Mouse (Mus musculus): ENCODE data around the gene Rom1. TPM values are rescaled to one million over a fixed set of nuclear protein-coding genes. Genes with fewer than 3 reads are reported as not detected.
A peak's percentile ranks its signal among the peaks of the same experiment; 100 is the strongest.

Gene Rom1
- polyA plus RNA-seq, 1 experiment from 2014 or later = 1.7 TPM

GRCm38 (mm10) chr19:8920836-8921291 lies 8.3 kb downstream of the Rom1 start:
- peaks cover 4% of the 10 kb centered on the region; the same call in 1 of the 2 replicates for H3K4me1 ChIP-seq (replicated peaks; ENCODE audit: control insufficient read depth, insufficient read depth, low read length)
- no peaks in the 10 kb centered on the region for H3K9me3 ChIP-seq (ENCODE audit: control insufficient read depth, low read length)
- DNase-seq (ENCODE audit: low spot score) (no peak), ATAC-seq (replicated peaks; ENCODE audit: low FRiP score) (no peak)
- peak overlapping the region; percentile 77 for H3K9ac ChIP-seq (ENCODE audit: low read length)
- H3K36me3 ChIP-seq (ENCODE audit: control insufficient read depth, insufficient read depth, low read length) = peaks cover 7% of the 10 kb centered on the region
- WGBS = 2% methylated on average over 6 of the region's 6 CpGs
- H3K4me3 ChIP-seq (ENCODE audit: low read depth, low read length) = peak overlapping the region; percentile 89
- H3K27ac ChIP-seq (ENCODE audit: low read depth, low read length) = peak overlapping the region; percentile 68
- H3K4me2 ChIP-seq (ENCODE audit: low read depth, low read length, severe bottlenecking) = peak overlapping the region; percentile 93
- H3K27me3 ChIP-seq (ENCODE audit: control insufficient read depth, insufficient read depth, low read length) = no peaks in the 10 kb centered on the region

GRCm38 (mm10) chr19:8920073-8920736 lies 9.0 kb downstream of the Rom1 start, which contains the start of gene B3gat3:
Gene B3gat3, plus strand, starts transcription at chr19:8920374.
- WGBS = 3% methylated on average over 43 of the region's 50 CpGs
- Histone ChIP-seq H3K27ac (ENCODE audit: low read depth, low read length) (peak within 1 kb of the TSS; percentile 68), H3K4me2 (ENCODE audit: low read depth, low read length, severe bottlenecking) (peak within 1 kb of the TSS; percentile 93), H3K4me1 (replicated peaks; ENCODE audit: control insufficient read depth, insufficient read depth, low read length) (peaks cover 4% of the 10 kb centered on the region; the same call in 1 of the 2 replicates), H3K9ac (ENCODE audit: low read length) (peak within 1 kb of the TSS; percentile 77), H3K27me3 (ENCODE audit: control insufficient read depth, insufficient read depth, low read length) (no peaks in the 10 kb centered on the region), H3K9me3 (ENCODE audit: control insufficient read depth, low read length) (no peaks in the 10 kb centered on the region), H3K36me3 (ENCODE audit: control insufficient read depth, insufficient read depth, low read length) (peaks cover 14% of the 10 kb centered on the region), H3K4me3 (ENCODE audit: low read depth, low read length) (peak within 1 kb of the TSS; percentile 89)
- DNase-seq (ENCODE audit: low spot score) (peak; percentile 95), ATAC-seq (replicated peaks; ENCODE audit: low FRiP score) (peak; percentile 98)

GRCm38 (mm10) chr19:8919684-8920072 lies 9.5 kb downstream of the Rom1 start:
- Histone ChIP-seq H3K9me3 (ENCODE audit: control insufficient read depth, low read length) (no peaks in the 10 kb centered on the region), H3K4me2 (ENCODE audit: low read depth, low read length, severe bottlenecking) (peak overlapping the region; percentile 93; the same call in 1 of the 2 replicates), H3K4me3 (ENCODE audit: low read depth, low read length) (no peak overlapping the region; the same call in 1 of the 2 replicates), H3K27me3 (ENCODE audit: control insufficient read depth, insufficient read depth, low read length) (no peaks in the 10 kb centered on the region), H3K4me1 (replicated peaks; ENCODE audit: control insufficient read depth, insufficient read depth, low read length) (peaks cover 4% of the 10 kb centered on the region; the same call in 1 of the 2 replicates), H3K36me3 (ENCODE audit: control insufficient read depth, insufficient read depth, low read length) (peaks cover 19% of the 10 kb centered on the region), H3K27ac (ENCODE audit: low read depth, low read length) (peak overlapping the region; percentile 68), H3K9ac (ENCODE audit: low read length) (peak overlapping the region; percentile 77)
- 76% methylated on average over 6 of the region's 6 CpGs for WGBS
- ATAC-seq (replicated peaks; ENCODE audit: low FRiP score) (0 out of 2 replicates have a peak, but pooled peaks have one; percentile 17), DNase-seq (ENCODE audit: low spot score) (no peak)

GRCm38 (mm10) chr19:8919000-8919399 lies 10.2 kb downstream of the Rom1 start:
- WGBS = 95% methylated on average over 3 of the region's 3 CpGs
- H3K4me1 ChIP-seq (replicated peaks; ENCODE audit: control insufficient read depth, insufficient read depth, low read length) = peaks cover 4% of the 10 kb centered on the region; the same call in 1 of the 2 replicates
- H3K27me3 ChIP-seq (ENCODE audit: control insufficient read depth, insufficient read depth, low read length) = no peaks in the 10 kb centered on the region
- ATAC-seq (replicated peaks; ENCODE audit: low FRiP score) = no peak
- H3K9me3 ChIP-seq (ENCODE audit: control insufficient read depth, low read length) = no peaks in the 10 kb centered on the region
- DNase-seq (ENCODE audit: low spot score) = no peak
- no peak overlapping the region for H3K4me2 ChIP-seq (ENCODE audit: low read depth, low read length, severe bottlenecking)
- no peak overlapping the region for H3K9ac ChIP-seq (ENCODE audit: low read length)
- H3K36me3 ChIP-seq (ENCODE audit: control insufficient read depth, insufficient read depth, low read length) = peaks cover 26% of the 10 kb centered on the region
- no peak overlapping the region for H3K27ac ChIP-seq (ENCODE audit: low read depth, low read length)
- no peak overlapping the region for H3K4me3 ChIP-seq (ENCODE audit: low read depth, low read length)

- no peak overlapping the region for H3K9ac ChIP-seq (ENCODE audit: low read length)
- no peaks in the 10 kb centered on the region for H3K4me1 ChIP-seq (replicated peaks; ENCODE audit: control insufficient read depth, insufficient read depth, low read length)
- ATAC-seq (replicated peaks; ENCODE audit: low FRiP score) (no peak), DNase-seq (ENCODE audit: low spot score) (no peak)
- H3K9me3 ChIP-seq (ENCODE audit: control insufficient read depth, low read length) = no peaks in the 10 kb centered on the region
- H3K36me3 ChIP-seq (ENCODE audit: control insufficient read depth, insufficient read depth, low read length) = peaks cover 41% of the 10 kb centered on the region
- H3K27ac ChIP-seq (ENCODE audit: low read depth, low read length) = no peak overlapping the region
- no peak overlapping the region for H3K4me2 ChIP-seq (ENCODE audit: low read depth, low read length, severe bottlenecking)
- no peaks in the 10 kb centered on the region for H3K27me3 ChIP-seq (ENCODE audit: control insufficient read depth, insufficient read depth, low read length)
- no peak overlapping the region for H3K4me3 ChIP-seq (ENCODE audit: low read depth, low read length)
- WGBS = 95% methylated on average over 3 of the region's 3 CpGs
Measured at GRCm38 (mm10) chr19:8914212-8914611, 14.9 kb downstream of the Rom1 start.

- no peak overlapping the region for H3K4me3 ChIP-seq (ENCODE audit: low read depth, low read length)
- peaks cover 46% of the 10 kb centered on the region for H3K36me3 ChIP-seq (ENCODE audit: control insufficient read depth, insufficient read depth, low read length)
- H3K4me2 ChIP-seq (ENCODE audit: low read depth, low read length, severe bottlenecking) = no peak overlapping the region
- H3K9me3 ChIP-seq (ENCODE audit: control insufficient read depth, low read length) = no peaks in the 10 kb centered on the region
- DNase-seq (ENCODE audit: low spot score) = no peak
- H3K27ac ChIP-seq (ENCODE audit: low read depth, low read length) = no peak overlapping the region
- H3K9ac ChIP-seq (ENCODE audit: low read length) = no peak overlapping the region
- H3K4me1 ChIP-seq (replicated peaks; ENCODE audit: control insufficient read depth, insufficient read depth, low read length) = no peaks in the 10 kb centered on the region
- ATAC-seq (replicated peaks; ENCODE audit: low FRiP score) = no peak
- WGBS = 97% methylated on average over 5 of the region's 5 CpGs
- H3K27me3 ChIP-seq (ENCODE audit: control insufficient read depth, insufficient read depth, low read length) = no peaks in the 10 kb centered on the region
Measured at GRCm38 (mm10) chr19:8911810-8912209, 17.3 kb downstream of the Rom1 start.

- 91% methylated on average over 6 of the region's 6 CpGs for WGBS
- Histone ChIP-seq H3K27me3 (ENCODE audit: control insufficient read depth, insufficient read depth, low read length) (no peaks in the 10 kb centered on the region), H3K9ac (ENCODE audit: low read length) (no peak overlapping the region), H3K9me3 (ENCODE audit: control insufficient read depth, low read length) (no peaks in the 10 kb centered on the region), H3K4me1 (replicated peaks; ENCODE audit: control insufficient read depth, insufficient read depth, low read length) (no peaks in the 10 kb centered on the region), H3K27ac (ENCODE audit: low read depth, low read length) (no peak overlapping the region), H3K4me3 (ENCODE audit: low read depth, low read length) (no peak overlapping the region), H3K4me2 (ENCODE audit: low read depth, low read length, severe bottlenecking) (no peak overlapping the region), H3K36me3 (ENCODE audit: control insufficient read depth, insufficient read depth, low read length) (peaks cover 26% of the 10 kb centered on the region; the same call in 1 of the 2 replicates)
- DNase-seq (ENCODE audit: low spot score) = no peak
- no peak for ATAC-seq (replicated peaks; ENCODE audit: low FRiP score)
Measured at GRCm38 (mm10) chr19:8908531-8908930, 20.6 kb downstream of the Rom1 start.

- Histone ChIP-seq H3K27ac (ENCODE audit: low read depth, low read length) (no peak overlapping the region), H3K36me3 (ENCODE audit: control insufficient read depth, insufficient read depth, low read length) (peaks cover 12% of the 10 kb centered on the region; the same call in 1 of the 2 replicates), H3K4me3 (ENCODE audit: low read depth, low read length) (no peak overlapping the region), H3K9me3 (ENCODE audit: control insufficient read depth, low read length) (no peaks in the 10 kb centered on the region), H3K9ac (ENCODE audit: low read length) (no peak overlapping the region), H3K4me2 (ENCODE audit: low read depth, low read length, severe bottlenecking) (no peak overlapping the region), H3K4me1 (replicated peaks; ENCODE audit: control insufficient read depth, insufficient read depth, low read length) (peaks cover 6% of the 10 kb centered on the region), H3K27me3 (ENCODE audit: control insufficient read depth, insufficient read depth, low read length) (no peaks in the 10 kb centered on the region)
- 94% methylated on average over 5 of the region's 5 CpGs for WGBS
- DNase-seq (ENCODE audit: low spot score) (no peak), ATAC-seq (replicated peaks; ENCODE audit: low FRiP score) (no peak)
Measured at GRCm38 (mm10) chr19:8903412-8903811, 25.7 kb downstream of the Rom1 start.

All from forebrain, embryonic 11.5 days (tissue).